Mouse (Mus musculus) thymus, postnatal 0 days (tissue): ENCODE data around the gene Plekha6. TPM values are rescaled to one million over a fixed set of nuclear protein-coding genes. Genes with fewer than 3 reads are reported as not detected.
A peak's percentile ranks its signal among the peaks of the same experiment; 100 is the strongest.

Experiments
- DNase-seq: peaks from one replicate; pipeline ENCODE4 v3.0.0-alpha.2; 2015; ENCODE audit warnings: low spot score
- polyA plus RNA-seq: library from polyadenylated mRNA; unstranded; fragments of >200 nt; fragmentation: Nextera tagmentation; extraction: Ambion mirVana; gene quantifications from 2 replicates; pipeline ENCODE4 v1.2.1, GENCODE M21; 2015

Gene Plekha6
- polyA plus RNA-seq, 1 experiment from 2014 or later: 0.44 TPM

DNA sequence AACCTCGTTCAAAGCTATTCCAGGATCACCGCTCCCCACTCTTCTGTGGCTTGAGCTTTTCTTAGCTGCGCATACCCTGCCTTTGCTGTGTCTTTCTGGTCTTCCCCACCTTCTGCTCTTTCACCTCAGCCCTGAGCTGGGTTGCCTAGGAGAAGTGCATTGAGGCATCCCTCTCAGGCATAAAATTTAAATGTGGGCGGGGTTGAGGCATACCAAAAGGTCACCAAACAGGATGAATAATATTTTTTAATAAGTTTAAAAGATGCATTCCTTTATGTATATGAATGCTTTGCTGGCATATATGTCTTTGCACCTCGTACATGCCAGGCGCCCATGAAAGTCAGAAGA lies 75.8 kb downstream of the Plekha6 start:
- DNase-seq: no peak

DNA sequence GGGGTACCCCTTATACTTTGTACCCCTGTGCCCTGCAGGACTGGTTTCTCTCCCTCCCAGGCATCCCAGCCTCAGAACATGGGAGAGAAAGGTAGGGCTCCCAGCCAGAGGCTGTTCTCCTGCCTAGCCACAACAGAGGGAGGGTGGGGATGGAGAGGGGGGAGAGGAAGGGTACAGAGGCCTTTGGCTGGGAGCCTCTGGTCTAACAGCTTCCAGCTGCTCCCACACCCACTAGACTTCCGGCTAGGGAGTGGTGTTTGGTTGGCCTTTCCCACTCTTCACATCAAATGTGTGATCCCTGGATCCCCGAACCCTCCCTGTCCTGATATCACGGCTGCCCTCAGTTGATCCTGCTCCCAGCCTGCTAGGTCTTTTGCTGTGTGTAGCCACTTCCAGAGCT lies 76.9 kb downstream of the Plekha6 start:
- DNase-seq: no peak

- no peak for DNase-seq
Observed at GRCm38 (mm10) chr1:133244668-133245067, 80.7 kb downstream of the Plekha6 start.

DNA sequence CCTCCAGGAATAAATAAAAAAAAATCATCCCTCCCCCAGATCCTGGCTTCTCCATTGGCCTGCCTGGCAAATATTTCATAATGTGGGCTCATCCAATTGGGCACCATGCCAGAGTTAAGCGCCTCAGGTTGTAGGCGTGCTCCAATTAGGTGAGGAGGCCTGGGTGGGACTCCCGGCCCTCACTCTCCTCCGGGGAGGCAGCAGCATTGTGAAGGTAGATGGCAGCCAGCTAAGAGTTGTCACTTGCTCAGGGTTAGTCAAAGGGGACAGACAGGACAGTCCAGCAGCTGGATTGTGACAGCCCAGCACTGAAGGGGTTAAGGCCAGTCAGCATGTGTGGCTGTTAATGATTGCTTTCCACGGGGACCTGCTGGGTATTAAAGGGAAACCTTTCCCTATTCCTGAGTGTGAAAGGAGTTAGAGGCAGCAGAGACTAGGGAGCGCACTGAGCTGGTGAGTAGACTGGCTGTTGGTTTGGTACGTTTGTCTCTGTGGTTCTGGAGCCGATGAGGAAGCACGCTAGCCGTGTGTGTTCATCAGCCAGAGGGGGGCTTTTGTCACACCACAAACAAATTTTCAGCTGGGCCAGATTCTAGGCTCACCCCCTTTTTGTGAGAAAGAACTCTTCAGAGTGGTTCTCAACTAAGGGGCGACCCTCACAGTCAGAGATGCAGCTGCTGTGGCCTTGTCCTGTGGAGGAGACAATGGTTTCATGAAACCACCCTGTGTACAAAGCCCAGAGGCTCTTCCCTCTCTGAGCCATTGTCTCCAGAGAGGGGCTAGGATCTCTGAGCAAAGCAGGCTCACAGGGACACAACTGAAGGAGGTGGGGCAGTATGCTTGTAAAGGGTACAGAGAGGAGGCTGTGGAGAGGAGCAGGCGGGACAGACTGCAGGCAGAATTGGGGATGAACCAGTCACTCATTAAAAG lies 81.9 kb downstream of the Plekha6 start:
- DNase-seq: no peak

GRCm38 (mm10) chr1:133247189-133247588 lies 83.2 kb downstream of the Plekha6 start:
- DNase-seq: no peak

DNA sequence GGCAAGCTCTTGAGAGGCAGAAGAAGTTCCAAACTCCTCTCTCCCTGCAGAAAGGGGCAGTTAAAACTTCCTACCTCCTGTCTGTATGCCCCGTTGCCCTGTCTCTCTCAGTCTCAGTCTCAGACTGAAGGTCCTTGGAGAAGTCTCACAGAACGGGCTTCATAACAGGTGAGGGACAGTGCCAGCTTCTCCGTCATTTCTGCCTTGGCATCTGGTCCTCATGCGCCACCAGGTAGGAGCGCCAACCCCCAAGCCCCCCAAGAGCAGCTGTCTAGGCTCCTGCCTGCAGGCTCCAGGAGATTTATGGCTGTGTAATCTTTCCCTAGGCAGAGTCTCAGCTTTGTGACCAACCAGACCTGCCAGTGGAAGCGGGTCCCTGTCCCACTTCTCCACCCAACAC lies 86.8 kb downstream of the Plekha6 start:
- no peak for DNase-seq

- DNase-seq: no peak
Observed at GRCm38 (mm10) chr1:133251625-133252034, 87.6 kb downstream of the Plekha6 start.

DNA sequence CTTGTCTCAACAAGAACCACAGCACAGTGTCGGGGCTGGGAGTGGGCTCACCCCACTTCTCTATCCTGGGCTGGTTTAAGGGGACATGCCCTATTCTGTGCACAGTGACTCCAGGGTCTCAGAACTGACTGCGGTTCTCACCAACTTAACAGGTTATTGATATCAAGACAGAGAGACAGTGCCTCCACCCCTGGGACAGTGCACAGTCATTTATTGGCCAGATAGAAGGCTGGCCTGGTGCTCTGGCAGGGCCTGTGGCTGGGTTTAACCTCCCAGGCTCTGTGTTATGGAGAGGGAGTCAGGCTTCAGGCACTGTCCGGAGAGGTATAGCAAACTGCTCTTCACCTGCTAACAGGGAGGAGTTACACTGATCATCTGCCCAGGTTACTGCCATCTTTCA lies 88.2 kb downstream of the Plekha6 start:
- DNase-seq: no peak

- DNase-seq: peak; percentile 63
Observed at GRCm38 (mm10) chr1:133252801-133253531, 89.0 kb downstream of the Plekha6 start.

GRCm38 (mm10) chr1:133253532-133253866 lies 89.5 kb downstream of the Plekha6 start:
- DNase-seq: no peak

DNA sequence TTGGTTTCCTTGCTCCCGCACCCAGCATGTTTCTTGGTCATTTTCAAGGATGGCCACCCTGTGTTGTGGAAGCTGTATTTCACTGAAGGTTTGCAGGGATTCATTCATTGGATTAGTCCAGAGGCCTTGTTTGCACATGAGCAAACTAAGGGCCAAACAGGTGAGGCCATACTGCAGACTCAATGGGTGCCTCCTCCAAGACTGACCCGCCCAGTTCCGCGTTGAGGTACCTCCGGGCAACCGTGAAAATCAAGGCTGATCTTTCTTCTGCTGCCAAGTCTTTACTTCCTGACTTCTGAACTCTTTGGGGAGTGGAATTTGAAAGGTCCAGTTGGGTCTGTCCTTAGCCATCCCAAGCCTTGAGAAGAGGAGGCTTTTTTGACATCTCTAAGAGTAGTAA lies 90.2 kb downstream of the Plekha6 start:
- no peak for DNase-seq

DNA sequence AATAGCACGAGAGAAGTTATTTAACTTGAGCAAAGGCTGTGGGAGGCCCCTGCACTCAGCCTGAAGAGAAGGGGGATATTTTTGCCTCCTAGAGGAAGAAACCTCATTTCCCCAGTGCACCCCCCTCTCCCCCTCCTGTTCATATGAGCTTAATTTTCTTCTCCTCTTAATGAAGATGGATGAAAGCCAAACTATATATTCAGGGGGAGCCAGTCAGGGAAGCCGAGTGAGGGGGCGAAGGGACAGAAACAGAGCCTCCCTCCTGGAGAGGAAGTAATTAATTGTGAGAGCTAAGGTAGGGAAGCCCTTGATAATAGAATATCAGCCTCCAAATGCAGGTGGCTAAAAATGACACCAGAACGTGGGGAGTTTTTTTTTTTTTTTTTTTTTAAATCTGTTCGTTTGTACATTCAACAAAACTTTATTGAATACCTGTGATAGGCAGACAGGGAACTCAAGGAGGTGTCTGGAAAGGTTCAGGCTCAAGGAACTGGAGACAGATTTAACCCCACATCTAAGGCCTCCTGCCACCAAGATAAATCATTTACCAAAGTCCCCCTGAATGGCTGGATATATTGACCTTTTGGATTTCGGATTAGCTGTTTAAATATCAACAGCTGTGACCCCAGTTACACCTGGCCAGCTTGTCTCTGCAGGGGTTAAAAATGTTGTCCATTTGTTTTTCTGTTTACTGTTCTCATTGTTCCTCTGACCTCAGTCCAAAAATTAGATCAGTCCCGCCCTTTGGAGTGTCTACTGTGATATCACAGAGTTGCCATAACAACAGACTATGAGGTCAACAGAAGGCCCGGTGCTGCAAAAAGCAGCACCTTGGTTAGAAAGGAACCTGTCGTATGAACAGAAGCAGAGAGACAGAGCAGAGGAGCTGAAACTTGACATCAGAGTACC lies 91.1 kb downstream of the Plekha6 start:
- no peak for DNase-seq

DNA sequence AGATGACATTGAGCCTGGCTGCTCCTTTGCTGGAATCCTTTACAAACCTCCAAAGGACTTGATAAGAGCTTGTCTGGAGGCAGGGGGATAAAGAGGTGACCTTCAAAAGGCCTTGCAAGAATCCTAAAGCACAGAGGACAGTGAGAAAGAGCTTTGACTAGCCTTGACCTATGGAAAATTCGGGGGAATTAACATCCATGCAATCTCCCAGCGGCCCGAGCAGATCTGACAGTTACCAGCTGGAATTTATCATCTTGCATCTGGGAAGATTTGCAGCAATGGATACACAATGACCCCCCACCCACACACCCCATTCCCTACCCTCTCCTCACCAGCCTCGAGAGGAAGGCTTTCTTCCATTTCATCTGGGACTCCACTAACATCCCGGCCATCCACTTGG lies 91.8 kb downstream of the Plekha6 start:
- DNase-seq: no peak

DNA sequence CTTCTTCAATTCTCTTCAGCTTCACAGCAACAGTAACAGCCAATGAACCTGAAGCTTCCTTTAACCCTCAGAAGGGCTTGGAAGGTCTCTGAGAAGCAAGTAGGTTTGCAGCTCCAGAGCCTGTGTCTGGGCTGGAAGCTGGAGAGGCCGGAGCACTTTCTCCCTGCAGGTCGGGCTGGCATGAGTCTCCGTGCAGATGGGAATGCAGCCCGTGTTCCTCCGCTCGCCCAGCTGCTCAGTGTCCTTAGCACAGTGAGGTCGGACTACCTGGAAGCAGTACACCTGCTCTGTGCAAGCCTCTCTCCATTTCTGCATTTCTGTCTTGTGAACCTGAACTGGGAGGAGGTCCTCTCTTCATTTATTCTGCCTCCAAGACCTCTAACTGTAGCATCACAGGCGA lies 92.3 kb downstream of the Plekha6 start:
- DNase-seq: no peak

- no peak for DNase-seq
Observed at GRCm38 (mm10) chr1:133258694-133259093, 94.7 kb downstream of the Plekha6 start.

- DNase-seq: no peak
Observed at GRCm38 (mm10) chr1:133262628-133263027, 98.6 kb downstream of the Plekha6 start.

- no peak for DNase-seq
Observed at GRCm38 (mm10) chr1:133263134-133263533, 99.1 kb downstream of the Plekha6 start.

- DNase-seq: no peak
Observed at GRCm38 (mm10) chr1:133264367-133264766, 100.4 kb downstream of the Plekha6 start.

GRCm38 (mm10) chr1:133265114-133265766 lies 101.2 kb downstream of the Plekha6 start:
- no peak for DNase-seq

- no peak for DNase-seq
Observed at GRCm38 (mm10) chr1:133267094-133267493, 103.1 kb downstream of the Plekha6 start.

DNA sequence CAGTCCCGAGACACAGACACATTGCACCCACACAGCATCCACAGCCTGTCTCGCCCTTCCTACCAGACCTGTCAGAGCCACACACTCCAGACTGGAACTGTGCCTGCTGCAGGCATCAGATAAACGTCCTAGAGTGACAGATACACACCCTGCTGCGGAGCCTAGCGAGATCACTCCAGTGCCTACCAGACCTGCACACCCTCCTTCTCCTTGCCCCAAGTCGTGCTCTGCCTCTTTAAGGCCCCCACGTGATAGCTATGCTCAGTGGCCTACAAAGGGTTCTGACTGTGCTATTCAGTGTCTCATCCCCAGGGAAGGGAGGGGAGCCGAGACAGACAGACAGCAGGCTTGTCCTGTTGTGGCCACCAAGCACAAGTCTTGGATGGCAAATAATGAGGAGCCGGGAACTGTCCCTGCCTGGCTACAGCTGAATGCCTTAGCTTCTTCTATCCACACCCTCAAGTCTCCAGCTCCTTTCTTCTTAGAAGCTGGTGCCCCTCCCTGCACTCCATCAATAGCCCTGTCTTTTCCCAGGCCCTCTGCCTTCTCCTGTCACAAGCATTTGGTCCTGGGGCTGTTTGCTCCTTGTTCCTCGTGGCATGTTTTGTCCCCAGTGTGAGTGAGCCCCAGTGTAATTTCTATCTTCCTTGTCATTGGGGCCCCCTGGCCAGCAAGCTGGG lies 103.9 kb downstream of the Plekha6 start:
- no peak for DNase-seq
